8 mouse cellular contexts compared by ENCODE assay signal in the genomic region with DNA sequence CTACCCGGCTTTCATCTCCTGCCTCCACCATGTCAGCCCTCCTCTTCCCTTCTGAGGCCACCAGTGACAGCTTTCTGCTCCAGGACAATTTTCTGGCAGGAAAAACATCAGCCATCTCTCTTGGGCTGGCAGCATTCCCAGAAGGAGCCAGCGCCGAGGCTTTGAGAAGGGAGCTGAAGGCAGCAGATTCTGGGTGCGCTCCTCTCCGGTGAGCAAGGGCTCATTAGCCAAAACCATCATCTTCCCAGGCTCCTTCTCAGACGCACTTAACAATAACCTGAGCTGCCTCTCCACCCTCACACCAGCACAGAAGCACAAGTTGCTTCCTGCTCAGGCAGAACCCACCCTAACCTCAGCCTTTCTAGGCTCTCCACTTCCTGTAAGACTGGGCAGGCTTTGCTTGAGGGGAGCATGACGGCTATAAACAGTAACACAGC. TPM values are rescaled to one million over a fixed set of nuclear protein-coding genes. Genes with fewer than 3 reads are reported as not detected.
DNase-seq lines count a peak whose midpoint lies in the region; ATAC-seq and TF ChIP-seq lines count a peak whose summit lies in the region.

No protein-coding gene starts in this region.

- no peak overlapping the region for H3K4me3 ChIP-seq in bone marrow, adult 2 months (replicated peaks; ENCODE audit: control insufficient read depth, low read depth, low read length)

- no peak for TF ChIP-seq POLR2A in bone marrow, adult 2 months (IDR thresholded peaks at IDR 0.05; ENCODE audit: borderline replicate concordance, control insufficient read depth, low read depth, low read length)

- ATAC-seq in inflammation-experienced regulatory T-cells, adult 6 months = peak; percentile 80

- no peaks in the 10 kb centered on the region; the same call in 1 of the 2 replicates for H3K4me1 ChIP-seq in bone marrow, adult 2 months (ENCODE audit: control insufficient read depth, insufficient read depth, low read length)

- peak overlapping the region; percentile 55 for H3K27ac ChIP-seq in bone marrow, adult 2 months (ENCODE audit: control insufficient read depth, insufficient read depth, low read depth, low read length, poor library complexity)

- DNase-seq in gastrocnemius, adult 18-20 months (ENCODE audit: low spot score) = peak; percentile 28
- DNase-seq in gastrocnemius, postnatal 10 days = no peak
- peak; percentile 45 for DNase-seq in 416B (ENCODE audit: low read depth)
- DNase-seq in lung, postnatal 36 days = peak; percentile 47
- peak; percentile 44 to 69 for DNase-seq in thymus, adult 18-20 months
- DNase-seq in urinary bladder, postnatal 25 days (ENCODE audit: low spot score) = no peak

- no peak for TF ChIP-seq CTCF in bone marrow, adult 2 months (IDR thresholded peaks at IDR 0.05; ENCODE audit: control insufficient read depth, insufficient read depth, low read length)

- WGBS in bone marrow, adult 2 months = under 1% methylated on average over 7 of the region's 7 CpGs

RNA-seq across cellular contexts. Expression of gene Plekha6, which starts 4.9 kb away (rescaled TPM):
- total RNA-seq in gastrocnemius, adult 18-20 months (2021) = 10 to 100 TPM in 1 of 2 experiments, 1 to 10 TPM in 1; 8.1 to 10.6 TPM
- total RNA-seq in gastrocnemius, postnatal 10 days (2021) = 10 to 100 TPM; 17.2 to 23.3 TPM
- 0.84 and 2.1 TPM in 2 replicates for polyA plus RNA-seq in bone marrow, adult 2 months (2011; ENCODE audit: insufficient read depth, insufficient read length, low replicate concordance, missing spikeins)
- under 1 TPM in 1 of 3 experiments, not detected in 2; 0.25 TPM for polyA plus RNA-seq in inflammation-experienced regulatory T-cells, adult 6 months (2017; shearing (Covaris generic))

RNA-seq across cellular contexts. Expression of gene Ppp1r15b, which starts 28.2 kb away (rescaled TPM):
- total RNA-seq in gastrocnemius, adult 18-20 months (2021) = 10 to 100 TPM; 13.0 to 15.3 TPM
- 10 to 100 TPM; 28.6 to 36.3 TPM for total RNA-seq in gastrocnemius, postnatal 10 days (2021)
- 51.2 and 59.4 TPM in 2 replicates for polyA plus RNA-seq in bone marrow, adult 2 months (2011; ENCODE audit: insufficient read depth, insufficient read length, low replicate concordance, missing spikeins)
- polyA plus RNA-seq in inflammation-experienced regulatory T-cells, adult 6 months (2017; shearing (Covaris generic)) = 10 to 100 TPM; 20.8 to 26.0 (median 23.6) TPM

Comparison
In these comparisons a context has a peak if more than half of its experiments do, and no peak if none do; other contexts are left out.
1. DNase-seq: peak in gastrocnemius, adult 18-20 months (single experiment), 416B (single experiment), lung, postnatal 36 days (single experiment) and thymus, adult 18-20 months (2 of 2); none in gastrocnemius, postnatal 10 days (single experiment) and urinary bladder, postnatal 25 days (single experiment).